Mouse (Mus musculus): ENCODE measurements around the gene Mxra8. TPM values are rescaled to one million over a fixed set of nuclear protein-coding genes. Genes with fewer than 3 reads are reported as not detected.

Gene Mxra8
- total RNA-seq, 2 experiments from 2014 or later: 6.2 to 7.3 TPM

DNA sequence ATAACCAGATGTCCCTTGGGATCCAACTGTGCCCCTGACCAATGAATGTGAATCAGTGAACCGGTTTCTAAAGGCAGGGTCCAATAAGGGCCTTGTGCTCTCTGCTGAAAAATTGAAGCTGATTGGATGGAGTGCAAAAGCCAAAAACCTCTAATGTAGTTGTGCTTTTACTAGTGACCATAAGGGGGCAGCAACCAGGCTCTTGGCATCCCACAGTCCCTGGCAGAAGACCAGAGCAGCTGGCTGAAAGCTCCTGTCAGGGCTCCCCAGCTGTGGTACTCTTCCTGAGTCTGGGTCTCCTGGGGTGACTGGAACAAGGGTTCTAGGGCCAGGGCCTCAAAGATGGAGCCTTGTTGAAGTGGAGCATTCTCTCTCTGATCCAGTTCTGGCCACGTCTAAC is 5.6 kb upstream of the Mxra8 start:
- DNase-seq (ENCODE audit: low spot score in 2 of 2): peak; percentile 69 to 77

DNA sequence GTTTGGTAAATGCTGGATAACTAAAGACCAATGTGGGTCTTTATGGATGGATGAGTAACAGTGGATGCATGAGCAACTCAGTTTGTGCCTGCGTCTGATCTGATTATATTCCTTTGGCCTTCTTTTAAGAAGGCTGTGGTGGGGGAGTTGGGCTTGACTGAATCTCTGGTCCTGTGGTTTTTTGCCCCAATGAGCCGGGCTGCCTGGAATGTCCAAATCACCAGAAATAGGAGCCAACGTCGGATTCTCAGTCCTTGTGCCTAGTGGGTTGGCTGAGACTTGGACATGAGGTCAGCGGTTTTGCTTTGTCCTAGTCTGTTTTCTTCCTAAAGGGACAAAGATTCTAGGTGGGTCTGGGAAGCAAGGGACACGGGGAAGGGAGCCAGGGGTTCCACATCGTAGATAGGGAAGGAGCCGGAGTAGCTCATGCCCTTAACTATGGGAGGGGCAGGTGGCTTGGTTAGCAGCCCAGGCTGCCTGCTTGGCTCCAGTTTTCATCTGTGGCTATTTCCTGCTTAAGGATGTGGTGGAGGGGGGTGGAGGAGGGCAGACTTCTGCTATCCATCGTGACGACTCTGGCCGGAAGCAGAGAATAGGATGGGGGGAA is 2.0 kb upstream of the Mxra8 start:
- DNase-seq (ENCODE audit: low spot score in 2 of 2): no peak

DNA sequence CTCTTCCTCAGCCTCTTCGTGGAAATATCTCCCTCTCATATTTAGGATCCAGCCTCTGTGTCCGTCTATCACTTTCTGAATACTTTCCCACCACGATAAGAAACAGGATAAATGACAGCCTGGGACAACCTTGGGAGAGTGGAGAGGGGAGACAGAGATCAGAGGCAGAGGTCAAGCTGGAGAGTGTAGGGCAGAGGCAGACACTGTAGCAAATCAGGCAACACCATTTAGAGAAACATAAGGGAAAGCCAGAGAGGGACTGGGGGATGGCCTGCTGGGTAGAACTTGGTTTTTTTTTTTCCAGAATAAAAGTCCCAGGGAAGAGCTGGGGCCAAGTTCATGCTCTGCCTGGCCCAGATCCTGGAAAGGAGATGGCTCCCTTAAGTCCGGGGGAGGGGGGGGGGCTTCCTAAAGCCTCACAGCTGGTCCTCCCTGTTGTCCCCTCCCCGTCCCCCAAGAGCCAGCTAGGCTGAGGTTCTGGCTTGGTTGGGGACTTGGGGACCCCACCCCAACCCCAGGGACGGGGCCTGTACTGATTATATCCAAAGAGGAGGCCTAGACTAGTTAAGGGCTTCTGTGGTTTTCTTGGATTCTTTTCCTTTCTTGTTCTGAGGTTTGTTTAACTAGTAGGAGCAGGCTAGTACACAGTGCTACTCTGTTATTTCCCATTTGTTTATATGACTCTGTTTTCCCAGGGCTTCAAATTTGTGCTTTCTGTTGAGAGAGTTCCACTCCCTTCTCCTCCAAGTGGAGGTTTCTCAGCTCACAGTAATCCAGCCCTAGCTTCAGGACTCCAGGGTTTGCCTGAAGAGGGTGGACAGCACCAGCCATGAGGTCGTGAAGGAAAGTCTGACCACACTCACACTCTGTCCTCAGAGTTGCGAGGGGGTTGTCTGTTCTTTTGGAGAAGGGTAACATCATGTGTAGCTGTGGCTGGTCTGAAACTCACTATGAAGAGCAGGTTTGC is 1.0 kb upstream of the Mxra8 start:
- no peak for DNase-seq (ENCODE audit: low spot score in 2 of 2)

DNA sequence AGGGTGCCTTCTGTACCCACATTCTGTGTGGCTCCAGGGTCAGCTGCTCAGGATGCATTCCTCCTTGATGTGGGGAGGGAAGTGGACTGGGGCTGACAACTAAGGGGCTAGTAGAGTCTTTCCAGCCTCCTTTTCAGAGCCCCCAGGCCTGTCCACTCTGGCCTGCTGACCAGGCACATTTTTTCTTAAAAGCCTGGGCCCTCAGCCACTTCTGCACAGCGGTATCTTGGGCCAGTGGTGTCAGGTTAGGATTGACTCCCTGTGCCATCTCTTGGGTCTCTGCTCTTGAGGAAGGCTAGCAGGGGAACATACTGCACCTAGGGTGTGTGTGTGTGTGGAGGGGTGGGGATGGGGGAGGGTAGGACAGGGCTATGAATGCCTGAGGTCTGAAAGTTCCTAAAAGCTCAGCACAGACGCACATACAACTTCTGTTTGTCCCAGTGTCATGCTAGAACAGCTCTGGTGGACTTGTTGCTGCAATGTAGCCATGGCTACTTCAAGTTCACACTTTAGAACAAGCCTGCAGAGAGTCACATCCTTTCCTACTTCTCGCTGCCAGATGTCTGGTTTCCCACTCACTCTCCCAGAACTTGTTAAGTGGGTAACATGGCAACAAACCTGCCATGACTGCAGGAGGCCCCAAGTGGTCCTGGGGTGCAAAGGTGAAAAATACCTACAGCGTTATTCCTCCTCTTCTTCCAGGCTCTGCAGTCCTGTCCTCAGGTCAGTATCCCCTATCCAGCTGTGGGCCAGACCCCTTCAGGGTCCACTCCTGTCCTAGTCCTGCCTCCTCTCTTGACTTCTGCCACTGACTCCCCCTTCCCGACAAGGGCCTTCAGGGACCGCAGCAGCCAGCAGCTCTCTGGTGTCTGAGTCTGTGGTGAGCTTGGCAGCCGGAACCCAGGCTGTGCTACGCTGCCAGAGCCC is 859 bp downstream of the Mxra8 start:
- no peak for DNase-seq (ENCODE audit: low spot score in 2 of 2)

DNA sequence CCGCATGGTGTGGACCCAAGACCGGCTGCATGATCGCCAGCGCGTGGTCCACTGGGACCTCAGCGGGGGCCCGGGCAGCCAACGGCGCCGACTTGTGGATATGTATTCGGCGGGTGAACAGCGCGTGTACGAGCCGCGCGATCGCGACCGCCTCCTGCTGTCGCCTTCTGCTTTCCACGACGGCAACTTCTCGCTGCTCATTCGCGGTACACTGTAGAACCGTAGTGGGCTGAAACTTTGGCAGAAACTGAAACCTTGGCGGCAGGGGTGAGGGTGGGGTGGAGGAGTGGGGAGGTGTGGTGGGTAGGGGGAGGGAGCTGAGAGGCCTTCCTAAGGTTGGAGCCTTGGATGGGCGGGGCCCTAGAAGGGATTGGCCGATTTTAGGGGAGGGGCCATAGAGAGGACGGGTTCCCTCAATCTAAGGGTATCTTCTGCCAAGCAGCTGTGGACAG is 1.5 kb downstream of the Mxra8 start:
- no peak for DNase-seq (ENCODE audit: low spot score in 2 of 2)

DNA sequence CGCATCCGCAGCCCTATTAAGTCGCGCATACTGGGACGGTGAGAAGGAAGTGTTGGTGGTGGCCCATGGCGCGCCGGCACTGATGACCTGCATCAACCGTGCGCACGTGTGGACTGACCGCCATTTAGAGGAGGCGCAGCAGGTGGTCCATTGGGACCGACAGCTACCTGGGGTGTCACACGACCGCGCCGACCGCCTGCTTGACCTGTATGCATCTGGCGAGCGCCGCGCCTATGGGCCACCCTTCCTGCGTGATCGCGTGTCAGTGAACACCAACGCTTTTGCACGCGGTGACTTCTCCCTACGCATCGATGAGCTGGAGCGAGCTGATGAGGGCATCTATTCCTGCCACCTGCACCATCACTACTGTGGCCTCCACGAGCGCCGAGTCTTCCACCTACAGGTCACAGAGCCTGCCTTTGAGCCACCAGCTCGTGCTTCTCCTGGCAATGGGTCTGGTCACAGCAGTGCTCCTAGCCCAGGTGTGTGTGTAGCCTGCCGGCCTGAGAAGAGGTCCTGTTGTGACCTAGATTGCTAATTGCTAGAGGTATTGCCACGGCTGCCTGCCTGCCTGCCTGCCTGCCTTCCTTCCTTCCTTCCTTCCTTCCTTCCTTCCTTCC is 2.3 kb downstream of the Mxra8 start:
- DNase-seq (ENCODE audit: low spot score in 2 of 2): no peak

DNA sequence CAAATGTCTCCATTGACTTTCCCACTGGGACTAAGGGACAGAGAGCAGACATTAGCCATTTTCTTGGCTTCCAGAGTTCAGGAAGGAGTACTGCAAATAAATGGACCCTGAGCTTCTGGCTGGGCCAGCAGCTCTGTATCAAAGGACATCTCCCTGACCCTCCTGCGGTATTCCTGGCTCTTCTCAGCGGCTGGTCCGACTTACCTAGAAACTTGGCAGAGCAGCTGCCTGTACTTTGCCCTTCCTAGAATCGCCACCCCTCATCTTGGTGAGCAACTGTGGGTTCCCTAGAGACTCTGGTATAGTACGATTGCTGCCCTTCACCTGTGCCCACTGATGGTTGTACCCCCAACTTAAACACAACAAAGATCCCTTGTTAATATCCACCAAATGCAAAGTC is 3.8 kb downstream of the Mxra8 start:
- DNase-seq (ENCODE audit: low spot score in 2 of 2): no peak

DNA sequence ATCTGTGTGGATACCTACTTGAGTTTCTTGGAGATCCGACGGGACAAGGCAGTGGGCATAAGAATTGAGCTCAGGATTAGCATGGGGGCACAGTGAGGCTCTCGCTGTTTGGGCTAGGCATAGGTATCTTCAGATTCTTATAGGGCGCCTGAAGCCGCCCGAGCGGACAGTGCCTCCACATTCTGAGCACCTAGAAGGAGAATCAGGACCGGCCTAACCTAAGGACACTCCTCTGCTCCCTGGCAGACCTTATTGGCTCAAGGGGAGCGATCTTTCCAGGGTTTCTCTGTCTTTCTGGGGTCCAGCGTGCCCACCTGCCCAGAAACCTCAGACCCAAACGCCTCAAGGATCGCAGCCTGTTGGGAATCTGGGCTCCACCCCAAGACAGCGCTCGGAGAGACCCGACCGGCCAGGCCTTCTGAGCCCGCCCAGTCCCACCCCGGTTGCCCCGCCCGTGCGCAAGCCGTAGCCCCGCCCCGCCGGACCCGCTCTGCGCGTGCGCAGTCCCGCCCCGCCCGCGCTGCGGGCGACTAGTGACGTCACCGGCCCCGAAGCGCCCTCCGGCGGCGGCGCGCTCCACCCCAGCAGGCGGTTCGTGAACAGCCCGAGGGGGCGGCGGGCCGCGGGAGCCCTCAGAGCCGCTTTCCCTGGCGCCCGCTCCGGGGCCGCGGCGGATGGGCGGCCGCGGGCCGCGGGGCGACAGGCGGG is 7.5 kb downstream of the Mxra8 start, which contains the start of gene Dvl1:
Gene Dvl1, plus strand, starts transcription at position 532 of the 708 bp plus-strand sequence.
- DNase-seq (ENCODE audit: low spot score in 2 of 2): peak; percentile 95 to 96

DNA sequence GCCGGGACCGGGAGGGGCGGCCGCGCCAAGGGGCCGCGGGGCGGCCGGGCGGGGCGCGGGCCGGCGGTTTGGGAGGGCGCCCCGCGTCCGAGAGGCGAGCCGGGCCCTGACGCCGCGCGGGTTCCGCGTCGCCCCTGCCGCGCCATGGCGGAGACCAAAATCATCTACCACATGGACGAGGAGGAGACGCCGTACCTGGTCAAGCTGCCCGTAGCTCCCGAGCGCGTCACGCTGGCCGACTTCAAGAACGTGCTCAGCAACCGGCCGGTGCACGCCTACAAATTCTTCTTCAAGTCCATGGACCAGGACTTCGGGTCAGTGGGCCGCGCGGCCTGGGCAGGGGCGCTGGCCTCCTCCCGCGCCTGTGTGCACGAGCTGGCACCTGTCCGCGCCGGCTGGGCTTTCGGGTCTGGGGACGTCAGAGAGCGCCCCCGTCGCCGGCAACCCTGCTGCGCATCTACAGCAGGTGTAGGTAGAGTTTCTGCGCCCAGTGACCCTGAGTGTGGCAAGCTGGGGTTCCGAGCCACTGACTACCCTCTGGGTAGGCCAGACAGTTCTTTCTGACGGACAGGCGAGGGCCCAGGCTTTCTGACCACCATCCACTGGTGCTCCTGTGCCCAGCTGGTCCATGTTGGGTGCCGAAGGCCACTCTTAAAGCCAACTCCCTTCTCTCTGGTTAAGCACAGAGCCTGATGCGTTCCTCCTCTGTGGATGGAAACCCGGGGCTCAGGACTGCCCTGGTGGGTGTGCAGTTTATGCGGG is 8.3 kb downstream of the Mxra8 start:
- peak in 1 of 2 experiments; percentile 38 for DNase-seq (ENCODE audit: low spot score in 2 of 2)

DNA sequence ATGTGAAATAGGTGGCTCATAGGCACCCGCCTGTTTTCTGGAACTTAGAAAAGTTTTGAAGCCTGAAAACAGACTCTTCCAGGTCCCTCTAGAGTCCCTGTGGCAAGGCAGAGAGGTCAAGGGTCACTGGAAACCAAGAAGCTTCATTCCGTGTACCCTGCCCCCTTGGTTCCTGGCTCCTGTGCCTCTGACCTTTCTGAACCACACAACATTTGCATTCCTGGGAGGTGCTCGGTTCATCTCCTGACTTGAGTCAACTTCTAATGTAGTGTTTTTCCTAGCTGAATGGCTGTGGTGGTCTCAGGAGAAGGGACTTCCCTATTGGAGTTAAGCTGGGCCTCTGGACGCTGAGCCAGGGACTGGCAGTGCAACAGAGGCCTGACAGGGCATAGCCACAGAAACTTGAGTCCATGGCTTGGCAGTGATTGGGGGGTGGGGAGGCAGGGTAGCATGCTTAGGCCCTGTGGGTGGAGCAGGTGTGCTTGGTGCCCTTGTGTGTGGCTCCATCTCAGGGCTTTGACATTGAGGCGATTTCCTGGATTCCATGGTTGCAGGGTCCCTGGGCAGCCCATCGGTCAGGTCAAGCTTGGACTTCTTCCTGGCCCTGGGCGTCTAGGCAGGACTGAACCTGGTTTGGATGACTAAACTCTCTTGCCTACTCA is 9.1 kb downstream of the Mxra8 start:
- no peak for DNase-seq (ENCODE audit: low spot score in 2 of 2)

DNA sequence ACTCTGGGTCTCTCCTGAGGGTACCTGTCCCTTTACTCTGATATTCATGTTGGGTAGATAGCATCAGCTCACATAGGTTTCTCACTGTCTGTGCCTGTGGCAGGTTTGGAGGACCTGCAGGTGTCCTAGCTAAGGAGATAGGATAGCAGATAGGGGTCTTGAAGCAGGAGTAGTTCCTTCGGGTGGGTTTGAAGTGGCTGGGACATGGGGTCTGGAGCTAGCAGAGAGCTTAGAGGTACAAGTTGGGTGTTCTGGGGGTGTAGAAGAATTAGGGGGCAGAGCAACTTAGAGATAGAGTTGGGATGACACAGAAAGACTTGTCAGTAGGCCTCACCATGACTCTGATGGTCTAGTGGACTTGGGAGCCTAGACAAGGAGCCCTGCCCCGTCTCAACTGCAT is 9.9 kb downstream of the Mxra8 start:
- DNase-seq (ENCODE audit: low spot score in 2 of 2): no peak

DNA sequence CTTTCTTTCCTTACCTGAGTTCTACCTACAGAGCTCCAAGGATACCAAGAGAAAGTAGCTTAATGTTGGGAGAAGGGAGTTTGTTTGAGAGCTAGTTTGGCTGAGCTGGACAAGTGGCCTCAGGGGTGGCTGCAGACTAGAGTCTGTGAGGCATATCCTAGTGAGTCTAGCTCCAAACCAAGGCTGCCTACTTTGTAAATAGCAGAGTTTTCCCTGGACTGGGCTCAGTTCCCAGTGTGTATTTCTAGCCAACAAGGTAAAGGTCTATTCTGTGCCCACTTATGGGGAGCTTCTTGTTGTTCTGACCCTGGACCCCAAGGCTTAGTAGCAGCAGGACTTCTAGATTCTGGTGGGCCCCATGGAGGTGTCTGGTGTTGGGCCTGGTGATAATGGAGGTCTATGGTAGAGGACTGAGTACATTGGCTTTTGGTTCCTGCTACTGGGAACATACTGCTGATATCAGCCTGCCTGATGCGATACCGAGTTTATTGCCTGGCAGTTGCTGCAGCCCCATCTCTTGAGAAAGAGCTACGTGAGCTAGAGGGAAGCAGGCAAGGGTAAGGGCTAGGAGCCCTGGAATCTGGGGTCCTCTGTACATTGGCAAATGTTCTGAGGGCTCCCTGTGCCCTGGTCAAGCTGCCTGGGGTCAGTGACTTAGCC is 10.4 kb downstream of the Mxra8 start:
- DNase-seq (ENCODE audit: low spot score in 2 of 2): no peak

DNA sequence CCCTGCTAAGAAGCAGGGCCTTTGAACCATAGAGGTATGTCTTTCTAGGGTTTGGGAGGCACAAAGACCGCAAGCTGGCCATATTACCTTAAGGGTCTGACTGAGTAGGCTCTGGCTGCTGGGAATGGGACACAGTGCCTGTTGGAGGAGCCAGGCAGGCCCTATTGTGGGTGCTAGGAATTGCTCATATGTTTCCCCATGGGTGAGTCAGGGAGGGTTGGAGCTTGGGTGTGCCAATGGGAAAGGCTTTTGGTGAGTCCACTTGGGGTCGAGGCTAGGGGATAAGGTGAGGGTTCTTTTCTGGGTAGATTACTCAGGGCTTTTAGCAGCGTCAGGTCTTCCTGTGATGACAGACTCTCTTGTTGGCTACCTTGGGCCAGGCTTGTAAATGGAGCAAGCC is 11.9 kb downstream of the Mxra8 start:
- no peak for DNase-seq (ENCODE audit: low spot score in 2 of 2)

DNA sequence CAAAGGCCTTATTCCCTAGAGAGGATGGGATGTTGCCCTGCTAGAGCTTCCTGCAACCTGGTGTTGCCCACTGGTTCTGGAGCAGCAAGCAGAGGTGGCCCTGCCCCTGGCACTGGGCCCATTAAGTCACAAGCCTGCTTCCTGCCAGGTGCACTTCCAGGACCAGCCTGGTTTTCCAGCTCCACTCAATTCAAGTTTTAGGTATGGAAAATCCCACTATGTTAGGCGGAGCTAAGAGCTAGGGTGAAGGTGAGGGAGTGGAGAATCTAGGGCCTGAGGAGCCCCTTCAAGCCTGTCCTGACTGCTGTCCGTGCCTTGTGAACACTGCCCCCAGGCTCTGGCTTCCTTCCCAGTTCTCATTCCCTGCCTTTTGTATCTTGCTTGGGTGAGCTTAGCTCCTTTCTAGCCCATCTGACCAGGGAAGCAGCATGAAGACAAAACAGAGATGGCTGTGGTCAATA is 12.5 kb downstream of the Mxra8 start:
- DNase-seq (ENCODE audit: low spot score in 2 of 2): no peak

DNA sequence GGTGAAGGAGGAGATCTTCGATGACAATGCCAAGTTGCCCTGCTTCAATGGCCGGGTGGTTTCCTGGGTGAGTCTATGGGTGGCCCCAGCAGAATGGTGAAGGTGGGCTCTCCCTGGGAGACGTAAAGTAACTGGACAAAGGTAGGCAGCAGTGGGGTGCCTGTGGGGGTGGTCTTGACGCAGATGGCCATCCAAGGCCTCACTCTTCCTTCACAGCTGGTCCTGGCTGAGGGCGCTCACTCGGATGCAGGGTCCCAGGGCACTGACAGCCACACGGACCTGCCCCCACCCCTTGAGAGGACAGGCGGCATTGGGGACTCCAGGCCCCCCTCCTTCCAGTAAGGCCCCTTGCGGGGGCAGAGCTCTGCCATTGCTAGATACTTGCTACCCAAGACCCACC is 13.9 kb downstream of the Mxra8 start:
- no peak for DNase-seq (ENCODE audit: low spot score in 2 of 2)

DNA sequence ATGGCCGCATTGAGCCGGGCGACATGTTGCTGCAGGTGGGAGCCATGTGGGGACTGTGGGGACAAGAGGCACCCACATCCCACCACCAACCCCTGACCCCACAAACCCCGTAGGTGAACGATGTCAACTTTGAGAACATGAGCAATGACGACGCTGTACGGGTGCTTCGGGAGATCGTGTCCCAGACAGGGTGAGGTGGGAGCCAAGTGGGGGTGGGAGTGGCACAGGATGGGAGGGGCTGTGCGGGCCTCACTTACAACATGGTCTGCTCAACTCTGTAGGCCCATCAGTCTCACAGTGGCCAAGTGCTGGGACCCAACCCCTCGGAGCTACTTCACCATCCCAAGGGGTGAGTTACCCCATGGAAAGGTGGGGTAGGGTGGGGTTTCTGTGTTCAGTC is 15.5 kb downstream of the Mxra8 start:
- no peak for DNase-seq (ENCODE audit: low spot score in 2 of 2)

DNA sequence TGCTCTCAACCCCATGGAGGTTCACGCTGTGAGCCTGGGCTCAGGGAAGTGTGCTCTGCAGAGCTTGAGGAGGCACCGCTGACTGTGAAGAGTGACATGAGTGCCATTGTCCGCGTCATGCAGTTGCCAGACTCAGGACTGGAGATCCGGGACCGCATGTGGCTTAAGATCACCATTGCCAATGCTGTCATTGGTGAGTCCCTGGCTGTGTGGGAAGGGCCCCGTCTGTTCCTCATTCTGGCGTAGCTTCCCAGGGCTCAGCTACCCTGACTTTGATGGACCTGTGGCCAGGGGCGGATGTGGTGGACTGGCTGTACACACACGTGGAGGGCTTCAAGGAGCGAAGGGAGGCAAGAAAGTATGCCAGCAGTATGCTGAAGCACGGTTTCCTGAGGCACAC is 16.6 kb downstream of the Mxra8 start:
- no peak for DNase-seq (ENCODE audit: low spot score in 2 of 2)

DNA sequence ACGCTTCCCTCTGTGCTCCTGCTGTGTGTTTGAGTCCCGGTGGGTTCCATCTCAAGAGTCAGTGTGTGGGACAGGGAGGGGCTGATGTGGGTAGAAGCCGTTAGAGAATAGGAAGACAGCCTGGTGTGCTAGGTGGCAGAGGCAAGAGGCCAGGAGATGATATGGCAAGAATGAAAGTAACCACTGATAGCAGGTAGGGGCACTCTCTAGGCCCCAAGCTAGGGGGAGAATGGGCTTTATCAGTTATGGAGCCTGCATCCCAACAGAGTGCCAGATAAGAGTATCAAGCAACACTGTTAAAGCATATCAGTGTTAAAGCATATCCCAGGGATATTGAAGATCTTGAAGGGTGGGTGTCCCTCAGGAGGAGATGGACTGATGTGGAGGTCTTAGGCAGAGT is 17.4 kb downstream of the Mxra8 start:
- DNase-seq (ENCODE audit: low spot score in 2 of 2): no peak

Data from left cerebral cortex, adult 18-20 months (tissue).